Mouse (Mus musculus): ENCODE data around the gene Gm10722. TPM values are rescaled to one million over a fixed set of nuclear protein-coding genes. Genes with fewer than 3 reads are reported as not detected.
A peak's percentile ranks its signal among the peaks of the same experiment; 100 is the strongest.
"Not testable (repeated sequence)": the region's sequence is repeated elsewhere in the genome, so short reads cannot be mapped to it uniquely, and the experiment has no call there.

Gm10722 gene
- polyA plus RNA-seq, 1 experiment from 2014 or later, result not detected

DNA sequence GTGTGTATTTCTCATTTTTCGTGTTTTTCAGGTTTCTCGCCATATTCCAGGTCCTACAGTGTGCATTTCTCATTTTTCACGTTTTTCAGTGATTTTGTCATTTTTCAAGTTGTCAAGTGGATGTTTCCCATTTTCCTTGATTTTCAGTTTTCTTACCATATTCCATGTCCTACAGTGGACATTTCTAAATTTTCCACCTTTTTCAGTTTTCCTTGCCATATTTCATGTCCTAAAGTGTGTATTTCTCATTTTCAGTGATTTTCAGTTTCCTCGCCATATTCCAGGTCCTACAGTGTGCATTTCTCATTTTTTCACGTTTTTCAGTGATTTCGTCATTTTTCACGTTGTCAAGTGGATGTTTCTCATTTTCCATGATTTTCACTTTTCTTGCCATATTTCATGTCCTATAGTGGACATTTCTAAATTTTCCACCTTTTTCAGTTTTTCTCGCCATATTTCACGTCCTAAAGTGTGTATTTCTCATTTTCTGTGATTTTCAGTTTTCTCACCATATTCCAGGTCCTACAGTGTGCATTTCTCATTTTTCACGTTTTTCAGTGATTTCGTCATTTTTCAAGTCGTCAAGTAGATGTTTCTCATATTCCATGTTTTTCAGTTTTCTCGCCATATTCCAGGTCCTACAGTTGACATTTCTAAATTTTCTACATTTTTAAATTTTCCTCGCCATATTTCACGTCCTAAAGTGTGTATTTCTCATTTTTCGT, 28.7 kb downstream of the Gm10722 start:
- WGBS, result 64% methylated on average over 14 of the region's 16 CpGs
- not testable (repeated sequence) for H3K4me2 ChIP-seq (replicated peaks); H3K36me3 ChIP-seq; H3K4me1 ChIP-seq; H3K27me3 ChIP-seq; ATAC-seq (ENCODE audit: low FRiP score); H3K9me3 ChIP-seq (replicated peaks); H3K9ac ChIP-seq; H3K4me3 ChIP-seq; H3K27ac ChIP-seq

DNA sequence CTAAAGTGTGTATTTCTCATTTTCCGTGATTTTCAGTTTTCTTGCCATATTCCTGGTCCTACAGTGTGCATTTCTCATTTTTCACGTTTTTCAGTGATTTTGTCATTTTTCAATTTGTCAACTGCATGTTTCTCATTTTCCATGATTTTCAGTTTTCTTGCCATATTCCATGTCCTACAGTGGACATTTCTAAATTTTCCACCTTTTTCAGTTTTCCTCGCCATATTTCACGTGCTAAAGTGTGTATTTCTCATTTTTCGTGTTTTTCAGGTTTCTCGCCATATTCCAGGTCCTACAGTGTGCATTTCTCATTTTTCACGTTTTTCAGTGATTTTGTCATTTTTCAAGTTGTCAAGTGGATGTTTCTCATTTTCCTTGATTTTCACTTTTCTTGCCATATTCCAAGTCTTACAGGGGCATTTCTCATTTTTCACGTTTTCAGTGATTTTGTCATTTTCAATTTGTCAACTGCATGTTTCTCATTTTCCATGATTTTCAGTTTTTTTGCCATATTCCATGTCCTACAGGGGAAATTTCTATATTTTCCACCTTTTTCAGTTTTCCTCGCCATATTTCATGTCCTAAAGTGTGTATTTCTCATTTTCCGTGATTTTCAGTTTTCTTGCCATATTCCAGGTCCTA, 30.1 kb downstream of the Gm10722 start:
- not testable (repeated sequence) for H3K9ac ChIP-seq; H3K4me3 ChIP-seq; H3K4me2 ChIP-seq (replicated peaks); H3K36me3 ChIP-seq; H3K4me1 ChIP-seq; H3K27ac ChIP-seq; H3K27me3 ChIP-seq; H3K9me3 ChIP-seq (replicated peaks)
- ATAC-seq (ENCODE audit: low FRiP score), result 0 out of 2 replicates have a peak, but pooled peaks have one; percentile 45
- 59% methylated on average over 2 of the region's 10 CpGs for WGBS

DNA sequence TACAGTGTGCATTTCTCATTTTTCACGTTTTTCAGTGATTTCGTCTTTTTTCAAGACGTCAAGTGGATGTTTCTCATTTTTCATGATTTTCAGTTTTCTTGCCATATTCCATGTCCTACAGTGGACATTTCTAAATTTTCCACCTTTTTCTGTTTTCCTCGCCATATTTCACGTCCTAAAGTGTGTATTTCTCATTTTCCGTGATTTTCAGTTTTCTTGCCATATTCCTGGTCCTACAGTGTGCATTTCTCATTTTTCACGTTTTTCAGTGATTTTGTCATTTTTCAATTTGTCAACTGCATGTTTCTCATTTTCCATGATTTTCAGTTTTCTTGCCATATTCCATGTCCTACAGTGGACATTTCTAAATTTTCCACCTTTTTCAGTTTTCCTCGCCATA, 33.6 kb downstream of the Gm10722 start, which contains the start of gene Gm17535:
Gene Gm17535 (plus strand): TSS at position 301 of the 400 bp plus-strand sequence.
- H3K9me3 ChIP-seq (replicated peaks); H3K27ac ChIP-seq; H3K36me3 ChIP-seq; H3K27me3 ChIP-seq; H3K9ac ChIP-seq; H3K4me2 ChIP-seq (replicated peaks); H3K4me1 ChIP-seq; ATAC-seq (ENCODE audit: low FRiP score); H3K4me3 ChIP-seq: not testable (repeated sequence)
- 38% methylated on average over 1 of the region's 8 CpGs for WGBS

DNA sequence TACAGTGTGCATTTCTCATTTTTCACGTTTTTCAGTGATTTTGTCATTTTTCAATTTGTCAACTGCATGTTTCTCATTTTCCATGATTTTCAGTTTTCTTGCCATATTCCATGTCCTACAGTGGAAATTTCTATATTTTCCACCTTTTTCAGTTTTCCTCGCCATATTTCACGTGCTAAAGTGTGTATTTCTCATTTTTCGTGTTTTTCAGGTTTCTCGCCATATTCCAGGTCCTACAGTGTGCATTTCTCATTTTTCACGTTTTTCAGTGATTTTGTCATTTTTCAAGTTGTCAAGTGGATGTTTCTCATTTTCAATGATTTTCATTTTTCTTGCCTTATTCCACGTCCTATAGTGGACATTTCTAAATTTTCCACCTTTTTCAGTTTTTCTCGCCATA, 35.9 kb downstream of the Gm10722 start, which contains the start of gene Gm10715:
Gene Gm10715 (plus strand): TSS at position 301 of the 400 bp plus-strand sequence.
- not testable (repeated sequence) for H3K27ac ChIP-seq; H3K9ac ChIP-seq; H3K4me3 ChIP-seq; ATAC-seq (ENCODE audit: low FRiP score); H3K9me3 ChIP-seq (replicated peaks); H3K4me1 ChIP-seq; H3K4me2 ChIP-seq (replicated peaks); H3K36me3 ChIP-seq; H3K27me3 ChIP-seq
- 81% methylated on average over 8 of the region's 8 CpGs for WGBS

DNA sequence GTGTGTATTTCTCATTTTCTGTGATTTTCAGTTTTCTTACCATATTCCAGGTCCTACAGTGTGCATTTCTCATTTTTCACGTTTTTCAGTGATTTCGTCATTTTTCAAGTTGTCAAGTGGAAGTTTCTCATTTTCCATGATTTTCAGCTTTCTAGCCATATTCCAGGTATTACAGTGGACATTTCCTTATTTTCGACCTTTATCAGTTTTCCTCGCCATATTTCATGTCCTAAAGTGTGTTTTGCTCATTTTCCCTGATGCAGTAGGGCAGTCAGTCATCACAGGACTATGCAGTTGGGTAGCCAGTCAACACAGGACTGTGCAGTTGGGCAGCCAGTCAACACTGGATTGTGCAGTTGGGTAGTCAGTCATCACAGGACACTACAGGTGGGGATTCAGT, 37.4 kb downstream of the Gm10722 start:
- H3K9ac ChIP-seq; H3K36me3 ChIP-seq; ATAC-seq (ENCODE audit: low FRiP score); H3K4me3 ChIP-seq; H3K4me2 ChIP-seq (replicated peaks); H3K4me1 ChIP-seq; H3K27ac ChIP-seq; H3K27me3 ChIP-seq: not testable (repeated sequence)
- WGBS, result 64% methylated on average over 4 of the region's 4 CpGs
- H3K9me3 ChIP-seq (replicated peaks), result peaks cover 13% of the 10 kb centered on the region

Small RNA genes within 50 kb of the gene (microRNA-seq; reads per million reads assigned to microRNA genes)
- not detected for gene Mir101c

Other genes with a start within 250 kb of the Gm10722 start
- gene Gm11168, start 2.4 kb downstream of the Gm10722 start, polyA plus RNA-seq (2016; fragmentation: Nextera tagmentation; extraction: Ambion mirVana), result not detected in 2 replicates
- gene Gm10721, start 12.2 kb downstream of the Gm10722 start, polyA plus RNA-seq (2016; fragmentation: Nextera tagmentation; extraction: Ambion mirVana), result 0.61 TPM in 1 of 2 replicates, not detected in the other
- gene Gm10720, start 14.7 kb downstream of the Gm10722 start, polyA plus RNA-seq (2016; fragmentation: Nextera tagmentation; extraction: Ambion mirVana), result not detected in 2 replicates
- 0.61 and 0.63 TPM in 2 replicates for gene Gm10719, start 16.5 kb downstream of the Gm10722 start, polyA plus RNA-seq (2016; fragmentation: Nextera tagmentation; extraction: Ambion mirVana)
- not detected in 2 replicates for gene Gm10718, start 22.6 kb downstream of the Gm10722 start, polyA plus RNA-seq (2016; fragmentation: Nextera tagmentation; extraction: Ambion mirVana)
- 0.90 and 1.5 TPM in 2 replicates for gene Gm10717, start 24.5 kb downstream of the Gm10722 start, polyA plus RNA-seq (2016; fragmentation: Nextera tagmentation; extraction: Ambion mirVana)
- not detected in 2 replicates for gene Gm17535, start 33.7 kb downstream of the Gm10722 start, polyA plus RNA-seq (2016; fragmentation: Nextera tagmentation; extraction: Ambion mirVana)
- gene Gm10715, start 36.0 kb downstream of the Gm10722 start, polyA plus RNA-seq (2016; fragmentation: Nextera tagmentation; extraction: Ambion mirVana), result not detected in 2 replicates